Mouse (Mus musculus) liver, adult 2 months (tissue): ENCODE measurements around the gene Tsnaxip1. TPM values are rescaled to one million over a fixed set of nuclear protein-coding genes. Genes with fewer than 3 reads are reported as not detected.

Experiments
- DNase-seq: peaks from one replicate; pipeline ENCODE4 v3.0.0-alpha.2; 2011; ENCODE audit warnings: low read depth, low spot score; ENCODE audit errors: extremely low read depth
- H3K27ac ChIP-seq: fragments of 200-500 bp; replicated peaks from 2 replicates; pipeline ENCODE4 v1.5.1; 2012; ENCODE audit warnings: low read depth, mild to moderate bottlenecking, control low read depth, inconsistent platforms, low read length; ENCODE audit not compliant: insufficient read depth
- H3K27me3 ChIP-seq: fragments of 200-500 bp; 2 replicates; pipeline ENCODE4 v1.6.1; 2012; ENCODE audit warnings: mild to moderate bottlenecking, moderate library complexity, low read length, inconsistent platforms; ENCODE audit not compliant: control insufficient read depth, insufficient read depth
- H3K36me3 ChIP-seq: fragments of 200-500 bp; 2 replicates; pipeline ENCODE4 v1.6.1; 2012; ENCODE audit warnings: low read length, inconsistent platforms; ENCODE audit not compliant: control insufficient read depth, insufficient read depth
- H3K4me1 ChIP-seq: fragments of 200-500 bp; 2 replicates; pipeline ENCODE4 v1.6.1; 2011; ENCODE audit warnings: low read length; ENCODE audit not compliant: control insufficient read depth, insufficient read depth
- H3K4me3 ChIP-seq: fragments of 200-500 bp; 2 replicates; pipeline ENCODE4 v1.5.1; 2011; ENCODE audit warnings: low read depth, mild to moderate bottlenecking, control low read depth, low read length, moderate library complexity; ENCODE audit not compliant: insufficient read depth
- H3K79me2 ChIP-seq: fragments of 200-500 bp; 2 replicates; pipeline ENCODE4 v1.6.1; 2012; ENCODE audit warnings: inconsistent platforms, mild to moderate bottlenecking, low read length, moderate library complexity; ENCODE audit not compliant: control insufficient read depth, insufficient read depth
- H3K9ac ChIP-seq: fragments of 200-500 bp; 2 replicates; pipeline ENCODE4 v1.6.1; 2012; ENCODE audit warnings: low read depth, mild to moderate bottlenecking, control low read depth, inconsistent platforms, low read length
- CTCF ChIP-seq: fragments of 200-500 bp; IDR thresholded peaks from 2 replicates; pipeline ENCODE4 v1.5.1; 2011; ENCODE audit warnings: low read depth, low read length, control low read depth
- POLR2A ChIP-seq: fragments of 200-500 bp; IDR thresholded peaks from 2 replicates; pipeline ENCODE4 v1.6.1; 2011; ENCODE audit warnings: low read length, control low read depth; ENCODE audit not compliant: insufficient read depth; ENCODE audit errors: extremely low read depth
- WGBS: fragments of 180-500 bp; shearing (Covaris S2); methylation state at CpG from one replicate; pipeline ENCODE4 v1.1.7; 2018; 5-methylcytosine and 5-hydroxymethylcytosine counted together
- polyA plus RNA-seq: library from polyadenylated mRNA; depleted of rRNA; stranded (reverse); fragments of >200 nt; gene quantifications from 2 replicates; pipeline ENCODE4 v1.2.3, GENCODE M21; 2012
- total RNA-seq: library from RNA; depleted of rRNA; stranded (reverse); fragments of >200 nt; gene quantifications from 2 replicates; pipeline ENCODE4 v1.2.3, GENCODE M21; 2014

Gene Tsnaxip1
- total and polyA plus RNA-seq, 2 experiments: not detected

DNA sequence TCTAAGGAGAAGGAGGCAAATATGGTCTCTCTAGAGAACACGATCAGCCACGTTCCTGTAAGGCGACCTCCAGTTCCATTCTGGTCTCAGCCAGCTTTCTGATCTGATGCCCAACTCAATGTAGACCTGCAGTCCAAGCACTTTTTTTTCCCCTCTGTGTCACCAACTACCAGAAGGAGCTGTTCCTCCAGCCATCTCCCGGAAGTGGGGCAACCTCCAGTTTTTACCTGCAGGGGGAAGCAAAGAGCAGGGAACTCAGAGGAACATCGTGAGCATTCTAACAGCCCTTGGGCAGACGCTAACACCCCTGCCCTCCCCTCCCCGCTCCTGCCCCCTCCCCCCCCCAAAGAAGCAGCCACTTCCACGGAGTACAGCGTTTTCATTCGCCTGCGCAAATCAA is 7.8 kb downstream of the Tsnaxip1 start:
- 23% methylated on average over 11 of the region's 11 CpGs for WGBS
- H3K4me1 ChIP-seq: no peaks in the 10 kb centered on the region
- no peak overlapping the region for H3K27ac ChIP-seq
- H3K27me3 ChIP-seq: no peaks in the 10 kb centered on the region
- H3K79me2 ChIP-seq: no peaks in the 10 kb centered on the region
- DNase-seq: peak; percentile 64
- no peaks in the 10 kb centered on the region for H3K36me3 ChIP-seq
- TF ChIP-seq POLR2A (no peak), CTCF (peak; percentile 80)
- H3K4me3 ChIP-seq: no peak overlapping the region
- no peak overlapping the region for H3K9ac ChIP-seq

DNA sequence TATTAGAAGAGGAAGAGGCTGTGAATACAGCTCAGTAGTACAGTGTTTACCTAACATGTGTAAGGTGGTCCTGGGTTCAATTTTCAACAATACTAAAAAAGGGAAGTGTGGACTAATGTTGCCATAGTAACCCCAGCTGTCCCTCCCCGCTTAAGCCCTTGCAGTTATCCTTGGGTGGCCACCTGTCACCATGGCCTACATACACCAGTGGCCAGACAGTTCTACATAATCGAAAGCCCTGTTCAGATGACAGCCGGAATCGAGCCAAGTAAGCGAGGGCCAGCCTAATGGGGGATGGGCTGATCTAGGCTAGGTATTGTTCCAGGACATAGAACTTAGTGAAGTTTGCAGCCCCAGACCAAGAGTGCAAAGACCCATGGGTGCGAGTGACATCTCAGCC is 9.5 kb downstream of the Tsnaxip1 start:
- H3K79me2 ChIP-seq: no peaks in the 10 kb centered on the region
- DNase-seq: no peak
- no peaks in the 10 kb centered on the region for H3K27me3 ChIP-seq
- H3K36me3 ChIP-seq: no peaks in the 10 kb centered on the region
- H3K4me1 ChIP-seq: no peaks in the 10 kb centered on the region
- WGBS: 91% methylated on average over 6 of the region's 6 CpGs
- no peak overlapping the region for H3K9ac ChIP-seq
- H3K27ac ChIP-seq: no peak overlapping the region
- no peak overlapping the region for H3K4me3 ChIP-seq
- TF ChIP-seq CTCF: no peak
- TF ChIP-seq POLR2A: no peak

DNA sequence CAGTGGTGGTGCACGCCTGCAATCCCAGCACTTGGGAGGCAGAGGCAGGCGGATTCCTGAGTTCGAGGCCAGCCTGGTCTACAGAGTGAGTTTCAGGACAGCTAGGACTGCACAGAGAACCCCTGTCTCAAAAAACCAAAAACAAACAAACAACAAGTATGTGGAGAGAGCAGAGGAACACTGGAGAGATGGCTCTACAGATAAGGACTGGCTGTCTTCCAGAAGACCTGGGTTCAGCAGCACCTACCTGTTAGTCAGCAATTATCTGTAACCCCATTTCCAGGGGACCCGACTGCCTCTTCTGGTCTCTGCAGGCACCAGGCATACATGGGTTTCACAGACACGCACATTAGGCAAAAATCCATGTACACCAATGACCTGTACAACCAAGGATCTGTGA is 11.7 kb downstream of the Tsnaxip1 start:
- no peak for DNase-seq
- no peaks in the 10 kb centered on the region for H3K79me2 ChIP-seq
- no peaks in the 10 kb centered on the region for H3K36me3 ChIP-seq
- H3K4me3 ChIP-seq: no peak overlapping the region
- H3K4me1 ChIP-seq: no peaks in the 10 kb centered on the region
- no peaks in the 10 kb centered on the region for H3K27me3 ChIP-seq
- H3K9ac ChIP-seq: no peak overlapping the region
- H3K27ac ChIP-seq: no peak overlapping the region
- TF ChIP-seq POLR2A (no peak), CTCF (no peak)
- WGBS: 89% methylated on average over 5 of the region's 5 CpGs

DNA sequence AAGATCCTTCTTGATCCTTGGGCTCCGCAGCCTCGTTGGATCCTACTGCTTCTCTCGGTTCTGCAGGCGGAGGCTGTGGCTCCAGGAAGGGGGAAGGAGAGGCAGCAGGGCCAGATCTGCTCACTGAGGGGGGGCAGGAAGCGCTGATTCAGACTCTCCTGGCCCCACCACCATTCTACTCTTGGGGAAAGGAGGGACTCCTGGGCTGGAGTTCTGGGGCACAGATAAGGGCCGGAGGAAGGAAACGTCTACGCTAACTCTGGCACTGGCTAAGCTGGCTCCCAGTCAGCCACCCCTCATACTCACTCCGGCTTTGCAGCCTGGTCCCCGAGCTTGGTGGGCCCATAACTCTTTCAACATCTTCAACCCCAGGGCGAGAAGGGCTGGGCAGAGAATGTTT is 19.1 kb downstream of the Tsnaxip1 start:
- H3K9ac ChIP-seq: no peak overlapping the region
- H3K27me3 ChIP-seq: no peaks in the 10 kb centered on the region
- H3K27ac ChIP-seq: no peak overlapping the region
- DNase-seq: no peak
- no peak overlapping the region for H3K4me3 ChIP-seq
- no peaks in the 10 kb centered on the region for H3K79me2 ChIP-seq
- 90% methylated on average over 11 of the region's 11 CpGs for WGBS
- peaks cover 3% of the 10 kb centered on the region; the same call in 1 of the 2 replicates for H3K4me1 ChIP-seq
- TF ChIP-seq POLR2A (no peak), CTCF (no peak)
- no peaks in the 10 kb centered on the region for H3K36me3 ChIP-seq

GRCm38 (mm10) chr8:105850014-105850413 is 22.5 kb downstream of the Tsnaxip1 start:
- Histone ChIP-seq H3K27ac (no peak overlapping the region), H3K79me2 (no peaks in the 10 kb centered on the region), H3K9ac (no peak overlapping the region), H3K36me3 (no peaks in the 10 kb centered on the region), H3K4me3 (no peak overlapping the region), H3K4me1 (peaks cover 6% of the 10 kb centered on the region; the same call in 1 of the 2 replicates), H3K27me3 (no peaks in the 10 kb centered on the region)
- WGBS: 88% methylated on average over 4 of the region's 4 CpGs
- no peak for TF ChIP-seq POLR2A
- TF ChIP-seq CTCF: no peak
- DNase-seq: no peak

GRCm38 (mm10) chr8:105850611-105851010 is 23.1 kb downstream of the Tsnaxip1 start:
- TF ChIP-seq CTCF (no peak), POLR2A (no peak)
- Histone ChIP-seq H3K36me3 (no peaks in the 10 kb centered on the region), H3K27ac (no peak overlapping the region), H3K27me3 (no peaks in the 10 kb centered on the region), H3K4me1 (peaks cover 6% of the 10 kb centered on the region; the same call in 1 of the 2 replicates), H3K79me2 (peaks cover 2% of the 10 kb centered on the region), H3K4me3 (no peak overlapping the region), H3K9ac (no peak overlapping the region)
- peak; percentile 37 for DNase-seq
- WGBS: 43% methylated on average over 7 of the region's 7 CpGs
